Comparison of ENCODE assay signal across 10 mouse cellular contexts in genomic region chr8:120948620-120949491, GRCm38 (mm10).
DNase-seq lines count a peak whose midpoint lies in the region; ATAC-seq and TF ChIP-seq lines count a peak whose summit lies in the region.
"Had no signal": no experiment of that assay in that cellular context is flagged by ENCODE, and none has a peak within 500 bp of the region (broad histone marks: within the 10 kb centered on the region; RNA-seq: fewer than 3 reads in every experiment).

No protein-coding gene starts in this region.

- ATAC-seq in hindbrain, embryonic 12.5 days (ENCODE audit: low FRiP score), result no peak
- no peak for ATAC-seq in intestine, embryonic 15.5 days
- ATAC-seq in stomach, postnatal 0 days (ENCODE audit: low FRiP score, low TSS enrichment), result no peak; the same call in 1 of the 2 replicates
- ATAC-seq in granulocyte monocyte progenitor cell, adult 5-6 weeks (replicated peaks; ENCODE audit: poor library complexity, severe bottlenecking), result no peak

- no peak overlapping the region for H3K4me2 ChIP-seq in hindbrain, embryonic 12.5 days (replicated peaks)
- H3K4me2 ChIP-seq in intestine, embryonic 15.5 days (replicated peaks), result peak overlapping the region; percentile 44
- peak overlapping the region; percentile 15; the same call in 1 of the 2 replicates for H3K4me2 ChIP-seq in stomach, postnatal 0 days (replicated peaks; ENCODE audit: low read depth)
- H3K4me2 ChIP-seq: limb, embryonic 12.5 days had no signal

- peaks cover 97% of the 10 kb centered on the region for H3K27me3 ChIP-seq in hindbrain, embryonic 10.5 days (ENCODE audit: insufficient read depth, poor library complexity, severe bottlenecking)
- H3K27me3 ChIP-seq in hindbrain, embryonic 12.5 days, result peaks cover 68% of the 10 kb centered on the region
- H3K27me3 ChIP-seq in intestine, embryonic 15.5 days (replicated peaks), result no peaks in the 10 kb centered on the region
- no peaks in the 10 kb centered on the region for H3K27me3 ChIP-seq in stomach, postnatal 0 days (ENCODE audit: control insufficient read depth, insufficient read depth, low read length)

- H3K9me3 ChIP-seq in hindbrain, embryonic 10.5 days, result no peaks in the 10 kb centered on the region
- H3K9me3 ChIP-seq in hindbrain, embryonic 12.5 days (replicated peaks), result no peaks in the 10 kb centered on the region
- H3K9me3 ChIP-seq in intestine, embryonic 15.5 days, result no peaks in the 10 kb centered on the region
- no peaks in the 10 kb centered on the region for H3K9me3 ChIP-seq in stomach, postnatal 0 days (ENCODE audit: control insufficient read depth, low read length)
- H3K9me3 ChIP-seq: limb, embryonic 12.5 days had no signal

- TF ChIP-seq CTCF in stomach, postnatal 0 days (IDR thresholded peaks at IDR 0.05; ENCODE audit: low read depth), result no peak

- DNase-seq in hindbrain, embryonic 10.5 days (ENCODE audit: low spot score), result peak; percentile 25
- peak; percentile 52 for DNase-seq in retina, postnatal 1 day
- no peak for DNase-seq in retina, embryonic 14.5 days (ENCODE audit: low spot score)
- peak; percentile 19 for DNase-seq in stomach, postnatal 0 days (ENCODE audit: low spot score)
- no peak for DNase-seq in urinary bladder, postnatal 14 days (ENCODE audit: low spot score)
- DNase-seq: spleen, adult 18-20 months had no signal

- no peak for TF ChIP-seq EP300 in stomach, postnatal 0 days (optimal IDR thresholded peaks at IDR 0.05)

- H3K4me1 ChIP-seq in hindbrain, embryonic 10.5 days (replicated peaks), result peaks cover 23% of the 10 kb centered on the region
- peaks cover 12% of the 10 kb centered on the region; the same call in 1 of the 2 replicates for H3K4me1 ChIP-seq in hindbrain, embryonic 12.5 days
- H3K4me1 ChIP-seq in intestine, embryonic 15.5 days (replicated peaks), result peaks cover 39% of the 10 kb centered on the region
- H3K4me1 ChIP-seq in stomach, postnatal 0 days (replicated peaks; ENCODE audit: control insufficient read depth, insufficient read depth), result peaks cover 2% of the 10 kb centered on the region

- H3K4me3 ChIP-seq in hindbrain, embryonic 10.5 days, result no peak overlapping the region
- H3K4me3 ChIP-seq in hindbrain, embryonic 12.5 days, result no peak overlapping the region
- no peak overlapping the region for H3K4me3 ChIP-seq in intestine, embryonic 15.5 days (replicated peaks)
- no peak overlapping the region for H3K4me3 ChIP-seq in stomach, postnatal 0 days (ENCODE audit: low read depth, low read length)
- H3K4me3 ChIP-seq: limb, embryonic 12.5 days had no signal

- H3K9ac ChIP-seq in hindbrain, embryonic 12.5 days, result no peak overlapping the region
- no peak overlapping the region for H3K9ac ChIP-seq in intestine, embryonic 15.5 days
- H3K9ac ChIP-seq in stomach, postnatal 0 days (ENCODE audit: low read length), result no peak overlapping the region
- H3K9ac ChIP-seq: limb, embryonic 12.5 days had no signal

- no peaks in the 10 kb centered on the region for H3K36me3 ChIP-seq in hindbrain, embryonic 10.5 days
- H3K36me3 ChIP-seq in hindbrain, embryonic 12.5 days, result no peaks in the 10 kb centered on the region
- H3K36me3 ChIP-seq in intestine, embryonic 15.5 days, result no peaks in the 10 kb centered on the region
- H3K36me3 ChIP-seq in stomach, postnatal 0 days (ENCODE audit: control insufficient read depth, insufficient read depth, low read length), result no peaks in the 10 kb centered on the region
- H3K36me3 ChIP-seq: limb, embryonic 12.5 days had no signal

- 53% methylated on average over 25 of the region's 25 CpGs for WGBS in hindbrain, embryonic 10.5 days
- 56% methylated on average over 25 of the region's 25 CpGs for WGBS in hindbrain, embryonic 12.5 days
- 21% methylated on average over 25 of the region's 25 CpGs for WGBS in intestine, embryonic 15.5 days
- WGBS in stomach, postnatal 0 days, result 29% methylated on average over 25 of the region's 25 CpGs

- H3K27ac ChIP-seq in hindbrain, embryonic 10.5 days, result no peak overlapping the region
- H3K27ac ChIP-seq in hindbrain, embryonic 12.5 days, result no peak overlapping the region
- H3K27ac ChIP-seq in intestine, embryonic 15.5 days, result peak overlapping the region; percentile 85
- H3K27ac ChIP-seq in stomach, postnatal 0 days (replicated peaks), result peak overlapping the region; percentile 31
- H3K27ac ChIP-seq: limb, embryonic 12.5 days had no signal

Comparison
In these comparisons a context has a peak if more than half of its experiments do, and no peak if none do; other contexts are left out.
1. DNase-seq: peak in hindbrain, embryonic 10.5 days (single experiment), retina, postnatal 1 day (single experiment) and stomach, postnatal 0 days (single experiment); none in retina, embryonic 14.5 days (single experiment) and urinary bladder, postnatal 14 days (single experiment).
2. H3K27ac ChIP-seq: peak in intestine, embryonic 15.5 days (single experiment) and stomach, postnatal 0 days (single experiment); none in hindbrain, embryonic 10.5 days (single experiment) and hindbrain, embryonic 12.5 days (single experiment).